Mouse (Mus musculus) splenic B cell, adult 2 months (primary cell): ENCODE measurements at regions not wholly inside any gene's neighbourhood (a gene's known extent, or its start where the extent isn't known, plus 50 kb on each side); places are given as distances from the start of the nearest gene placed in this dataset.
"Not testable (repeated sequence)": the region's sequence is repeated elsewhere in the genome, so short reads cannot be mapped to it uniquely, and the experiment has no call there.

Experiments used
- DNase-seq: peaks from one replicate; pipeline ENCODE4 v3.0.0-alpha.2; 2011; ENCODE audit warnings: low read depth, low spot score
- H3K27me3 ChIP-seq: 2 replicates; pipeline ENCODE4 v1.6.1; 2012; ENCODE audit warnings: mild to moderate bottlenecking, low read length, moderate library complexity, mixed read lengths; ENCODE audit not compliant: control insufficient read depth, poor library complexity, insufficient read depth, severe bottlenecking
- H3K36me3 ChIP-seq: 2 replicates; pipeline ENCODE4 v1.6.1; 2012; ENCODE audit warnings: mild to moderate bottlenecking, low read length, moderate library complexity, mixed read lengths; ENCODE audit not compliant: control insufficient read depth, poor library complexity, insufficient read depth, severe bottlenecking

DNA sequence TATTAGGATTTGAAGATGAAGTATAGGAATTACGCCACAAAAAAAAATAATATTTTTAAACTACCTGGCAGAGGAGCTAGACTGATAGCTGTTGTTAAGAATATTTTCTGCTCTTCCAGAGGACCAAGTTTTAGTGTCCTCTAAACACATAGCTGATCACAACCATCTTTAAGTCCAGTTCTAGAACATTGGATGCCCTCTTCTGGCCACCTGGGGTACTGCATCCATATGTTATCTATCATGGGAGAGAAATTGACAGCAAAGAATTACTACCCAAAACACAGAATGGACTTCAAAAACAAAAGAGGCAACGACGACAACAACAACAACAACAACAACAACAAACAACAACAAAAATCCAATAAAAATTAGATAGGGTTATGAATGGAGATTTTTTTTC, 71.0 kb upstream of the Prl4a1 start:
- peak; percentile 59 for DNase-seq
- Histone ChIP-seq H3K27me3 (no peaks in the 10 kb centered on the region), H3K36me3 (no peaks in the 10 kb centered on the region)

DNA sequence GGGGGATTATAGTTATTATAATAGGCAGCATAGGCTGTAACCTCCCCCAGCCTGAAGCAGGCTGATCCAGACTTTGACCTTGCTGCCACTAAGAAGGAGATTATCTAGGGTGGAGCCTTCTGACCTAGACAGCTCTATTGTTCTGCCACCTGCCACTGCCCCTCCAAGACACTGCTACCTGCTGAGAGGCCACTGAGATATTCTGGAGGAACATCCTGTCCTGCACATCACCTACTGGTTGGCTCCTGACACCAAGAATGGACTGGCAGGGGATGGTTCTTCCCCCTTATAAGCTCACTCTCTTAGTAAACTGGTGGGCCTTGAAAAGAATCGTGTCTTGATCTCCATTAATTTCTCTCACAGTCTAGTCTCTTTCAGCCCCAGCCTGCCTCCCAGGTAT, 55.6 kb upstream of the Prl4a1 start:
- H3K27me3 ChIP-seq, DNase-seq, H3K36me3 ChIP-seq: not testable (repeated sequence)

DNA sequence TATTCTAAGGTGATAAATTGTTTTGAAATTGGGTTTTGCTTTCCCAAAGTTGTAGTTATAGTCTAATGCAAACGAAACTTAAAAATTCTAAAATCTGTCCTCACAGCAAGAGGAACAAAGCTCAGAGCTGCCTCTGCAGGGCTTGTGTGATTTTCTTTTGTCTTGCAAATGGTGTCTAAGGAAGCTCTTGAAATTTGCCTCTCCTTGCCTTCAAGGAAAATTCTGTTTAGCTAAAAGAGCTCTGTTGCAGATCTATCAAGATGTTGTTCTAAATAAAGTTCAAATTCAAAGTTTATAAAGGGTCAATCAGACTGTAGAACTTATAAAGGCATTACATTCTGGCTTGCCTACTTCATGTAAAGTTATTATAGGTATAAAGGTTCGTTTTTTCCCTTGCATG, 53.6 kb upstream of the Prl4a1 start:
- not testable (repeated sequence) for DNase-seq, H3K27me3 ChIP-seq, H3K36me3 ChIP-seq

DNA sequence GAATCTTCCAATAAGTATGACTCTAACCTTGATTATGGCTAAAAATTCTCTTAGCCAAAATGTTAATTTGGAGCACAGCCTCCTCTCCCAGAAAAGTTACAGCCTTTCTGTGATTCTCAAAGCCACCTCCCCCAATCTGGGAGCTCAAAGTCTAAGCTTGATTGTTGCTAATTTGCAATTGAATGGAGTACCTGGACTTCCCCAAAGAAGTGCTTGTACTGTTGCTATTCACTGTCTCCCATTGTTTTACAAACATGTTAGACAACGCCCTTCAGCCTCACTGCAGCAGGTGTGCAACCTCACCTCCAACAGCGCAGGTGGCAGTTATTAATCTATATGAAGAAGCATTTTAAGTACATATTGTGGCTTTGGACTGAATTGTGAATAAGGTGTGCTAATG, 50.0 kb upstream of the Prl4a1 start:
- not testable (repeated sequence) for H3K27me3 ChIP-seq, DNase-seq

More for the DNA sequence above, 50.0 kb upstream of the Prl4a1 start:
- not testable (repeated sequence) for H3K36me3 ChIP-seq
